Mouse (Mus musculus): ENCODE results near the gene Magi3. TPM values are rescaled to one million over a fixed set of nuclear protein-coding genes. Genes with fewer than 3 reads are reported as not detected.

The Magi3 gene
- total RNA-seq, 2 experiments from 2014 or later = 9.1 to 12.3 TPM

GRCm38 (mm10) chr3:104026938-104027337, 193.2 kb downstream of the Magi3 start:
- DNase-seq = no peak

- DNase-seq = no peak
Observed at GRCm38 (mm10) chr3:104020101-104020500, 200.1 kb downstream of the Magi3 start.

GRCm38 (mm10) chr3:104019453-104019852, 200.7 kb downstream of the Magi3 start:
- no peak for DNase-seq

- no peak for DNase-seq
Observed at GRCm38 (mm10) chr3:104017931-104018330, 202.2 kb downstream of the Magi3 start.

GRCm38 (mm10) chr3:104011972-104012371, 208.2 kb downstream of the Magi3 start:
- no peak for DNase-seq

GRCm38 (mm10) chr3:104009924-104010662, 210.1 kb downstream of the Magi3 start:
- DNase-seq = no peak

GRCm38 (mm10) chr3:104007479-104007878, 212.7 kb downstream of the Magi3 start:
- DNase-seq = no peak

- no peak for DNase-seq
Observed at GRCm38 (mm10) chr3:104006896-104007466, 213.2 kb downstream of the Magi3 start.

GRCm38 (mm10) chr3:103998724-103999123, 221.4 kb downstream of the Magi3 start:
- DNase-seq = no peak

GRCm38 (mm10) chr3:103991271-103991670, 228.9 kb downstream of the Magi3 start:
- no peak for DNase-seq

GRCm38 (mm10) chr3:103989352-103989751, 230.8 kb downstream of the Magi3 start:
- DNase-seq = no peak

GRCm38 (mm10) chr3:103987831-103988432, 232.2 kb downstream of the Magi3 start:
- no peak for DNase-seq

- DNase-seq = no peak
Observed at GRCm38 (mm10) chr3:103985194-103985593, 235.0 kb downstream of the Magi3 start.

GRCm38 (mm10) chr3:103984556-103984955, 235.6 kb downstream of the Magi3 start:
- no peak for DNase-seq

- no peak for DNase-seq
Observed at GRCm38 (mm10) chr3:103971157-103971556, 249.0 kb downstream of the Magi3 start.

GRCm38 (mm10) chr3:103968701-103969100, 251.5 kb downstream of the Magi3 start:
- DNase-seq = no peak

- peak; percentile 82 for DNase-seq
Observed at GRCm38 (mm10) chr3:103967861-103968691, 252.1 kb downstream of the Magi3 start, which contains the start of gene Phtf1. Phtf1 (plus strand) TSS chr3:103968110.

GRCm38 (mm10) chr3:103967231-103967630, 252.9 kb downstream of the Magi3 start:
- no peak for DNase-seq
